ENCODE assay signal across 9 mouse cellular contexts in the genomic region with DNA sequence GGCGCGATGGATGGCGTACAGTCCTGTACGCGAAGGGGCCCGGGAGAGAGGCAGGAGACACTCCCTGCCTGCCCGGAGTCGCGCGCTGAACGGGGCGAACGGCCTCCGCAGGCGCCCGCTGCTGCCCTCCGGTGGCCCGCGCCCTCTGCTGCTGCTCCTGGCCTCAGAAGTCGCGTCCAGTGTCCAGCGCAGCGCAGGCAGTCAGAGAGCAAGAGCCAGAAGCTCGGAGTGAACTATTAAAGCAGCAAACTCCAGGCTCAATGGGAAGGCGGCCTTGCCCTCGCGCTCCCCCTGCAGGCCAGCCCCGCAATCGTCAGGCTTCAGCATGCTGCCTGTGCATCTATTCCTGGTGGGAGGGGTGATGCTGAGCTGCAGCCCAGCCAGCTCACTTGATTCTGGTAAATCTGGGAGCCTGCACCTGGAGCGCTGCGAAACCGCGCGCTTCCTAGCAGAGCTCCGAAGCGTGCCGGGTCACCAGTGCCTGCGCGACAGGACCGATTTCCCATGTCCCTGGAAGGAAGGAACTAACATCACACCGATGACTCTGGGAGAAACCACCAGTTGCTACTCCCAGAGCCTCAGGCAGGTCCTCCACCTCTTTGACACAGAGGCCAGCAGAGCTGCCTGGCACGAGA. TPM values are rescaled to one million over a fixed set of nuclear protein-coding genes. Genes with fewer than 3 reads are reported as not detected.
DNase-seq lines count a peak whose midpoint lies in the region; ATAC-seq lines count a peak whose summit lies in the region.
"Not testable (repeated sequence)": the region's sequence is repeated elsewhere in the genome, so short reads cannot be mapped to it uniquely, and the experiment has no call there.
"Had no signal": no experiment of that assay in that cellular context is flagged by ENCODE, and none has a peak within 500 bp of the region (broad histone marks: within the 10 kb centered on the region; RNA-seq: fewer than 3 reads in every experiment).

No protein-coding gene starts in this region.

- H3K4me1 ChIP-seq in stomach, embryonic 16.5 days (ENCODE audit: control insufficient read depth, insufficient read depth, low read length), result not testable (repeated sequence)

- not testable (repeated sequence) for H3K9me3 ChIP-seq in stomach, embryonic 16.5 days (replicated peaks; ENCODE audit: control insufficient read depth, low read length)

- peak; percentile 89 for DNase-seq in NIH3T3 (ENCODE audit: low read depth)
- peak; percentile 47 to 55 for DNase-seq in cerebellum, postnatal 25 days
- peak; percentile 14 to 16 for DNase-seq in frontal cortex, postnatal 14 days (ENCODE audit: low spot score in 2 of 2)
- peak; percentile 64 for DNase-seq in heart, postnatal 4 days
- peak; percentile 68 to 88 for DNase-seq in kidney, postnatal 25 days
- DNase-seq in lung, adult 18-20 months, result peak; percentile 72 to 77
- peak; percentile 63 for DNase-seq in neural tube, embryonic 10.5 days (ENCODE audit: extremely low spot score, low spot score)

- 2% methylated on average over 30 of the region's 42 CpGs for WGBS in stomach, embryonic 16.5 days

- H3K4me3 ChIP-seq in stomach, embryonic 16.5 days (replicated peaks; ENCODE audit: low read length), result peak overlapping the region; percentile 40

- H3K27ac ChIP-seq in stomach, embryonic 16.5 days (ENCODE audit: low read length), result not testable (repeated sequence)

- peak overlapping the region; percentile 43; the same call in 1 of the 2 replicates for H3K4me2 ChIP-seq in stomach, embryonic 16.5 days (ENCODE audit: low read depth, low read length)

- ATAC-seq in stomach, embryonic 16.5 days (ENCODE audit: insufficient read depth, low FRiP score), result not testable (repeated sequence)

- not testable (repeated sequence) for H3K36me3 ChIP-seq in stomach, embryonic 16.5 days (ENCODE audit: control insufficient read depth, insufficient read depth, low read length)

- H3K27me3 ChIP-seq in stomach, embryonic 16.5 days (ENCODE audit: control insufficient read depth, insufficient read depth, low read length), result not testable (repeated sequence)

- H3K9ac ChIP-seq in stomach, embryonic 16.5 days (ENCODE audit: low read length), result peak overlapping the region; percentile 64

RNA-seq across cellular contexts. Expression of gene Gm13283, which starts 3.6 kb away (rescaled TPM):
- not detected for total RNA-seq in heart, postnatal 4 days (2021)
- polyA plus RNA-seq in stomach, embryonic 16.5 days (2015; fragmentation: Nextera tagmentation; extraction: Ambion mirVana), result 0.19 and 0.26 TPM in 2 replicates
- polyA plus RNA-seq: inflammation-experienced regulatory T-cells, adult 6 months had no signal

RNA-seq across cellular contexts. Expression of gene Gm13271, which starts 8.8 kb away (rescaled TPM):
- not detected for total RNA-seq in heart, postnatal 4 days (2021)
- polyA plus RNA-seq in stomach, embryonic 16.5 days (2015; fragmentation: Nextera tagmentation; extraction: Ambion mirVana), result not detected in 2 replicates
- polyA plus RNA-seq: inflammation-experienced regulatory T-cells, adult 6 months had no signal

RNA-seq across cellular contexts. Expression of gene Gm13290, which starts 10.1 kb away (rescaled TPM):
- not detected for total RNA-seq in heart, postnatal 4 days (2021)
- 0.59 and 0.89 TPM in 2 replicates for polyA plus RNA-seq in stomach, embryonic 16.5 days (2015; fragmentation: Nextera tagmentation; extraction: Ambion mirVana)
- polyA plus RNA-seq: inflammation-experienced regulatory T-cells, adult 6 months had no signal

RNA-seq across cellular contexts. Expression of gene Gm13289, which starts 13.2 kb away (rescaled TPM):
- total RNA-seq in heart, postnatal 4 days (2021), result not detected
- not detected in 2 replicates for polyA plus RNA-seq in stomach, embryonic 16.5 days (2015; fragmentation: Nextera tagmentation; extraction: Ambion mirVana)
- polyA plus RNA-seq: inflammation-experienced regulatory T-cells, adult 6 months had no signal

RNA-seq across cellular contexts. Expression of gene Gm13272, which starts 16.1 kb away (rescaled TPM):
- not detected for total RNA-seq in heart, postnatal 4 days (2021)
- polyA plus RNA-seq in stomach, embryonic 16.5 days (2015; fragmentation: Nextera tagmentation; extraction: Ambion mirVana), result 0.28 TPM in 1 of 2 replicates, not detected in the other
- polyA plus RNA-seq: inflammation-experienced regulatory T-cells, adult 6 months had no signal

Comparison
In these comparisons a context has a peak if more than half of its experiments do, and no peak if none do; other contexts are left out.
1. DNase-seq: peak in every context shown above with its lines; median percentile 89 in NIH3T3; 78 in kidney, postnatal 25 days; 74 in lung, adult 18-20 months; 64 in heart, postnatal 4 days; 63 in neural tube, embryonic 10.5 days; 51 in cerebellum, postnatal 25 days; 15 in frontal cortex, postnatal 14 days.